Mouse (Mus musculus) C2C12 (cell line): ENCODE data around the gene Ubfd1. TPM values are rescaled to one million over a fixed set of nuclear protein-coding genes. Genes with fewer than 3 reads are reported as not detected.

Source experiments
- H3K27me3 ChIP-seq: one replicate; pipeline ENCODE4 v1.6.1; 2011; ENCODE audit not compliant: control insufficient read depth, insufficient read depth, insufficient read length
- H3K36me3 ChIP-seq: one replicate; pipeline ENCODE4 v1.6.1; 2011; ENCODE audit not compliant: control insufficient read depth, insufficient read depth
- H3K4me3 ChIP-seq: one replicate; pipeline ENCODE4 v1.5.1; 2011; ENCODE audit warnings: mild to moderate bottlenecking, control low read depth; ENCODE audit not compliant: poor library complexity, insufficient read depth, severe bottlenecking
- H3K79me2 ChIP-seq: one replicate; pipeline ENCODE4 v1.6.1; 2011; ENCODE audit not compliant: control insufficient read depth, insufficient read depth
- H3K79me3 ChIP-seq: one replicate; pipeline ENCODE4 v1.6.1; 2011; ENCODE audit warnings: low read depth, control low read depth
- H3ac ChIP-seq: one replicate; pipeline ENCODE3; 2011; ENCODE audit warnings: low read depth; ENCODE audit not compliant: control insufficient read depth, insufficient read length
- CEBPB ChIP-seq: IDR thresholded peaks from one replicate; pipeline ENCODE4 v1.6.1; 2011; ENCODE audit warnings: low read depth, mild to moderate bottlenecking, control low read depth, moderate library complexity
- CTCF ChIP-seq: IDR thresholded peaks from one replicate; pipeline ENCODE4 v1.5.1; 2011; ENCODE audit not compliant: control insufficient read depth, insufficient read depth, insufficient read length
- FOSL1 ChIP-seq: IDR thresholded peaks from one replicate; pipeline ENCODE4 v1.8.0; 2011; ENCODE audit warnings: mild to moderate bottlenecking, low read length; ENCODE audit not compliant: poor library complexity, insufficient read depth, severe bottlenecking
- MAX ChIP-seq: IDR thresholded peaks from one replicate; pipeline ENCODE4 v1.6.1; 2011; ENCODE audit warnings: mild to moderate bottlenecking, control low read depth
- MYOD1 ChIP-seq: IDR thresholded peaks from one replicate; pipeline ENCODE4 v1.6.1; 2011; ENCODE audit warnings: low read depth; ENCODE audit not compliant: control insufficient read depth, insufficient read length
- MYOG ChIP-seq: IDR thresholded peaks from one replicate; pipeline ENCODE4 v1.6.1; 2011; ENCODE audit not compliant: control insufficient read depth, insufficient read length; ENCODE audit errors: extremely low read depth
- USF1 ChIP-seq: IDR thresholded peaks from one replicate; pipeline ENCODE4 v1.6.1; 2011; ENCODE audit warnings: low read depth, mild to moderate bottlenecking, control low read depth, moderate library complexity
- polyA plus RNA-seq: library from polyadenylated mRNA; unstranded; fragments of >200 nt; fragmentation: generic; extraction: Trizol; gene quantifications from one replicate; pipeline ENCODE4 v1.2.1, GENCODE M21; 2012; ENCODE audit warnings: missing spikeins

Ubfd1 gene
- polyA plus RNA-seq, 1 experiment = 28.4 TPM

DNA sequence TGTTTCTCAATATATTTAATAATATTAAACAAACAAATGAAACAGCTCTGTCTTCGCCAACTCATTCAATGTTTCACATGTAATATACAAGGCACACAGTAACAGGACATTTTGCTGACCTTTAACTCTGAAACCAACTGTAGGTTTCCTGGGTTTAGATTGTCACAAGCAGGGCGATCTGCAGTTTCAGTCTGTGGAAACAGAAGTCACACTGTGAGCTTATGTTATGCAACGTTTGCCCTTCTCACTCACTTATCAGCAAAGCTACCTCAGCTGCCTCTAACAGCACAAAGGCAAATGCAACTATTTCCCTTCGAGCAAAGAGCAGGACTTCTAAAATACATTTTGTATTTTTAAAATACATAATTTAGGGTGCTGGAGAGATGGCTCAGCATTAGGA lies 56.5 kb downstream of the Ubfd1 start:
- peaks cover 48% of the 10 kb centered on the region for H3K36me3 ChIP-seq
- TF ChIP-seq MYOD1 (no peak), FOSL1 (no peak), USF1 (no peak), MYOG (no peak), MAX (no peak), CTCF (no peak), CEBPB (no peak)
- no peak overlapping the region for H3ac ChIP-seq
- H3K4me3 ChIP-seq = no peak overlapping the region
- no peaks in the 10 kb centered on the region for H3K79me2 ChIP-seq
- no peaks in the 10 kb centered on the region for H3K27me3 ChIP-seq
- no peaks in the 10 kb centered on the region for H3K79me3 ChIP-seq

DNA sequence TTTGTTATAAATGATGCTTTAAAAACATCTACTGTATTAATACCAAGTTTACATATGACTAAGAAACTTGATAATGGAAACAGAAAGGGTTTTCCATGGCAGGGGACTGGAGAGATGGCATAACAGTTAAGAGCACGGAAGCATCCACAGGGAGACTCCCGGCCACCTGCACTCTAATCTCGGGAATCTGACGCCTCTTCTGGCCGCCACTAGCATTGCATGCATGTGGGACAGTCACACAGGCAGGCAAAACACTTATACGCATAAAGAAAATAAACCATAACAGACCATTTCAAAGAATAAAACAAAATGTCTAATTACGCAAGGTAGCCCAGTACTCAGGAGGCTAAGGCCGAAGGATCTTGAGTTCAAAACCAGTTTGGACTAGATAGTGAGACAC lies 58.7 kb downstream of the Ubfd1 start:
- peaks cover 3% of the 10 kb centered on the region for H3K79me3 ChIP-seq
- peaks cover 10% of the 10 kb centered on the region for H3K79me2 ChIP-seq
- H3K36me3 ChIP-seq = peaks cover 58% of the 10 kb centered on the region

DNA sequence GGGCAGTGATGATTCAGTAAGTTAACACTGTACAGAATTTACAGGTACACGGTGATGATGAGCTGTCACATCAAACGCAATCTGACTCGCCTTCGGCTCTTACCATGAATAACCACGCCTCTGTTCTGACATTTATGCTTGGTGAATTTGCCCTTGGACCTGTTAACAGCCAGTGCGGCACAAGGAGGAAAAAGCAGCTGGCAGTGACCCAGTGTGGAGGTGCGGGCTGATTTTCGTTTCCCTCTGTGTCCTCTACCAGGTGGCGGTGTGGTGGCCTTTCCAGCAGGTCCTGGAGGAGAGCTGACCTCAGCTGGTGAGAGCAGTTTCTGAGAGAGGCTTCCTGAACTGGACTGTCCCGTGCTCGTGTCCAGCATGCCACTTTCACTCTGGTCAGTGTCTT lies 60.0 kb downstream of the Ubfd1 start:
- no peak overlapping the region for H3ac ChIP-seq
- peaks cover 52% of the 10 kb centered on the region for H3K36me3 ChIP-seq
- TF ChIP-seq CEBPB (no peak), MYOD1 (no peak), FOSL1 (no peak), MYOG (no peak), CTCF (no peak), USF1 (no peak), MAX (no peak)
- H3K79me3 ChIP-seq = peaks cover 6% of the 10 kb centered on the region
- H3K79me2 ChIP-seq = peaks cover 22% of the 10 kb centered on the region
- no peak overlapping the region for H3K4me3 ChIP-seq
- H3K27me3 ChIP-seq = no peaks in the 10 kb centered on the region

More for the DNA sequence above, 58.7 kb downstream of the Ubfd1 start:
- TF ChIP-seq USF1 (no peak), FOSL1 (no peak), MYOG (no peak), MYOD1 (no peak), CEBPB (no peak), MAX (no peak), CTCF (no peak)
- no peaks in the 10 kb centered on the region for H3K27me3 ChIP-seq
- no peak overlapping the region for H3ac ChIP-seq
- H3K4me3 ChIP-seq = no peak overlapping the region

Other genes starting within 250 kb of the Ubfd1 start
- gene Scnn1b, start 202.1 kb upstream of the Ubfd1 start, polyA plus RNA-seq = not detected
- gene Cog7, start 85.5 kb upstream of the Ubfd1 start, polyA plus RNA-seq = 14.0 TPM
- 86.2 TPM for gene Gga2, start 46.0 kb upstream of the Ubfd1 start, polyA plus RNA-seq
- 11.0 TPM for gene Ears2, start 88 bp downstream of the Ubfd1 start, polyA plus RNA-seq
- 813 TPM for gene Ndufab1, start 34.7 kb downstream of the Ubfd1 start, polyA plus RNA-seq
- gene Palb2, start 65.8 kb downstream of the Ubfd1 start, polyA plus RNA-seq = 2.8 TPM
- gene Dctn5, start 65.9 kb downstream of the Ubfd1 start, polyA plus RNA-seq = 59.1 TPM
- gene Plk1, start 92.3 kb downstream of the Ubfd1 start, polyA plus RNA-seq = 161 TPM
- gene Ern2, start 119.0 kb downstream of the Ubfd1 start, polyA plus RNA-seq = not detected
- gene Chp2, start 152.3 kb downstream of the Ubfd1 start, polyA plus RNA-seq = not detected
- gene Prkcb, start 221.6 kb downstream of the Ubfd1 start, polyA plus RNA-seq = 17.8 TPM